Mouse (Mus musculus): ENCODE results near the gene Ucp3. TPM values are rescaled to one million over a fixed set of nuclear protein-coding genes. Genes with fewer than 3 reads are reported as not detected.

Ucp3 gene
- total RNA-seq, 2 experiments from 2014 or later = 1.9 to 2.8 TPM

DNA sequence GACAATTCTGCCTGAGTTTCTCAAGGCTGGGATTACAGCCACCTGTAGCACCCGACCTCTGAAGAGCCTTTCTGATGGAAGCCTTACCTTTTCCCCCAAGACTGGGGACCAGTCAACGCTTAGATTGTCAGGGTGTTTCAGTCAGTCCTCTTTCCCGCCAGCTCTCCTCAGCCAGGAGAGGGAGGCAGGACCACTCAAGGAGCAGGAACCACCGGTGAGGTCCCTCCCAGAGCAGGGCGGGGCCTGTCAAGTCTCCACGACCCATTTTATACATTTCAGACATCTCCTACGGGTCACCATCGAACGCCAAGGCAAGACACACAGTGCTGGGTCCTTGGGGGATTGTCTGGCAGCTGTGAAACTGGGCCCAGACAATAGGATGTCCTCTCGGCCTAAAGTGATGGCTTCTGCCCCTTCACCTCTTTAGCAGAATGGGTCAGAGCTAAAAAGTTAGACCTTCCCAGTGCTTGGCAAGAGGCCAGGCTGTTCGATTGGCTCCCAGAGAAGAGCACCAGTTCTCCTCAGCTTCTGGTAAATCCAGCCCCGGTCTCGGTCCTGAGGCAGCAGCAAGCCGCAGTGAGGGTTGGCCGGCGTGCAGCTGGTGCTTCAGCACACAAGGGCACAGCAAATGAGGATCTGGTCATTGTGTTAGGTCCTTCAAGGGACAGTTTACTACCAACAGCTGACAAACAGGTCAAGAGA is 27.6 kb downstream of the Ucp3 start:
- DNase-seq (ENCODE audit: low spot score in 2 of 2) = no peak

DNA sequence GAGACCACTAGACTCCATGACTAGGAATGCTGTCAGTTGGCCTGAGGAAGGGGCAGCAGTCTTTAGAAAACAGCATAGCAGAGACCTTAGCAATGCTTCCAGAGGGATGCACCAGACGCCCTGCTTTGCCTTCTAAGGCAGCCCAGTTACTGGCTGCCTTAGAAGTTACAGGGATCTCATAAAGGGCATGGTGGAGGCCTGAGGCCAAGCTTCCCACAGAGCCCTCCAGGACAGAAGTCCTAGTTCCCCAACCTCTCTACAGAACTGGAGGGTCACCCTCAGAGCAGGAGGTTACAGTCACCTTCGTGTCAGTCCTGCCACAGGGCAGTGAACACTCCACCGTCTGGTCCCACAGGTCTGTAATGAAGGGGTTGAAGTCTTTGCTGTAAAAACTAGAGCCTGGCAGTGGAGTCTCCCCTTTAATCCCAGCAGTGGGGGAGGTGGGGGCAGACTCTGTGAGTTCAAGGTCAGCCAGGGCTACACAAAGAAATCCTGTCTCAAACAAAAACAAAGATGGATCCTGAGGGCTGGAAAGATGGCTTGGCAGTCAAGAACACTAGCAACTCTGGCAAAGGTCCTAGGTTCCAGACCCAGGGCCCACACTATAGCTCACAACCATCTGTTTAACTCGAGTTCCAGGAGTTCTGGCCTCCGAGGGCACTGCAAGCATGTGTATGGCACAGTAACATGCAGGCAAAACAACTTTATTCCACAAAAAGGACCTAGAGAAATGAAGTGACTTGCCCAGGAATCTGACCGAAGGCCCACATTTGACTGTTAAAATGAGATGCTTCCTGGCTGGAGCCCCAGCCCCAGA is 28.4 kb downstream of the Ucp3 start:
- DNase-seq (ENCODE audit: low spot score in 2 of 2) = no peak

GRCm38 (mm10) chr7:100501844-100502373 is 29.1 kb downstream of the Ucp3 start:
- DNase-seq (ENCODE audit: low spot score in 2 of 2) = no peak

- no peak for DNase-seq (ENCODE audit: low spot score in 2 of 2)
These were observed 29.7 kb downstream of the Ucp3 start for GRCm38 (mm10) chr7:100502374-100502922.

- no peak for DNase-seq (ENCODE audit: low spot score in 2 of 2)
These were observed 30.3 kb downstream of the Ucp3 start for GRCm38 (mm10) chr7:100503076-100503475.

DNA sequence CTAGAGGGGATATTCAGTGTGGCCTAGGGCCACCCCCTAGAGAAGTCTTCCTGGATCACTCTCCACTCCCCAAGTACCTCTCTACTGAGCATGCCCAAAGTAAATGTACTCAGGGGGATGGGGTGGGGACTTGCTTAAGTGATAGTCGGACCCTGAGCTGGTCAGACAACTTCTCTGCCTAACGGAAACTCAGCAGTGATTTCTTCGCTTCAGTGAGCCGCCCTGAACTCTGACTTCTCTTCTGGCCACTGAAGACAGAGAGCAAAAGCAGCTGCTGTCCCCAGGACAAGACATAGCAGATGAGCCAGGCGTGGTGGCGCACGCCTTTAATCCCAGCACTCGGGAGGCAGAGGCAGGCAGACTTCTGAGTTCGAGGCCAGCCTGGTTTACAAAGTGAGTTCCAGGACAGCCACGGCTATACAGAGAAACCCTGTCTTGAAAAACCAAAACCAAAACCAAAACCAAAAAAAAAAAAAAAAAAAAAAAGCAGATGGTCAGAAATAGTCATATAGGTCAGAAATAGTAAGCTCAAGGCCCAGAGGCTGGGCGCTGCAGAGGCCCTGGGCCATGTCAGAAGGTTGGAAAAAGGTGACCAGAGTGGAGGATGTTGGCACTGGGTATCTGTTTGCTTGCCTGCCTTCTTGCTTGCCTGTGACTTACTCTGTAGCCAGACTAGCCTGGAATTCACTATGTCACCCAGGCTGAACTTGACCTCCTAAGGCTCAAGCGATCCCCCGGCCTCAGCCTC is 32.1 kb downstream of the Ucp3 start:
- no peak for DNase-seq (ENCODE audit: low spot score in 2 of 2)

- DNase-seq (ENCODE audit: low spot score in 2 of 2) = no peak
These were observed 33.7 kb downstream of the Ucp3 start for GRCm38 (mm10) chr7:100506494-100506893.

GRCm38 (mm10) chr7:100508670-100509069 is 35.9 kb downstream of the Ucp3 start:
- DNase-seq (ENCODE audit: low spot score in 2 of 2) = no peak

DNA sequence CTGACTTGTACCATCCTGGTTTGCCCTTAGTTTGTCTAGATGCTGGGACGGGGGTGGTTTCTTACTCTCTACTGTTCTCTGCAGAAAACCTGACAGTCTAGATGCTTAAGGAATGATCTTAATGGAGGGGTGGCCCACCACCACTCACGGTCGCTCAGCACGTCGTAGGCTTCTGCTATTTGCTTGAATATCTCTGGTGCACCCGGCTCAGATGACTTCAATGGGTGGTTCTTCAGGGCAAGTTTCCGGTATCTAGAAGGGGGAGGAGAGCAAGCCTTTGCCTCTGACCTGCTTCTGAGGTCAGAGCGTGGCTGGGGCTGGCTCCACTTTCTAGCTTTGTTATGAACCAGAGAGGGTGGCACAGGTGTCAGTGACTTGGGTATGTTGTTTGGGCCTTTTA is 38.8 kb downstream of the Ucp3 start:
- DNase-seq (ENCODE audit: low spot score in 2 of 2) = no peak

- DNase-seq (ENCODE audit: low spot score in 2 of 2) = peak in 1 of 2 experiments; percentile 44
These were observed 41.8 kb downstream of the Ucp3 start, which contains the start of gene Dnajb13 for GRCm38 (mm10) chr7:100514573-100514972. Gene Dnajb13 (minus strand): TSS chr7:100514960.

DNA sequence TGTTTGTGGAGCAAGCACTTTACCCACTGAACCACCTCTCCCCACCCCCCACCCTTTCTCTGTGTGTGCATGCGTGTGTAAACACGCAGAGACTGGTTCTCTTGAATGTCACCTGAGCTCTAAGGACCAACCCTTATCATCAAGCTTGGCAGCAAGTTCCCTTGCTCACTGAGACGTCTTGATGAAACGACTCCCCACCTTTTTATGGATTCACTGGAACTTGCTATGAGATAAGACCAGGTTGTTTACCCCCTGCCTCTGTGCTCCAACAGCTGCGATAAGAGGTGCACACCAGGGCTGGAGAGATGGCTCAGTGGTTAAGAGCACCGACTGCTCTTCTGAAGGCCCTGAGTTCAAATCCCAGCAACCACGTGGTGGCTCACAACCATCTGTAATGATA is 47.4 kb downstream of the Ucp3 start:
- DNase-seq (ENCODE audit: low spot score in 2 of 2) = no peak

GRCm38 (mm10) chr7:100520663-100521285 is 48.0 kb downstream of the Ucp3 start:
- peak; percentile 73 to 83 for DNase-seq (ENCODE audit: low spot score in 2 of 2)

- no peak for DNase-seq (ENCODE audit: low spot score in 2 of 2)
These were observed 49.4 kb downstream of the Ucp3 start for GRCm38 (mm10) chr7:100522222-100522621.

DNA sequence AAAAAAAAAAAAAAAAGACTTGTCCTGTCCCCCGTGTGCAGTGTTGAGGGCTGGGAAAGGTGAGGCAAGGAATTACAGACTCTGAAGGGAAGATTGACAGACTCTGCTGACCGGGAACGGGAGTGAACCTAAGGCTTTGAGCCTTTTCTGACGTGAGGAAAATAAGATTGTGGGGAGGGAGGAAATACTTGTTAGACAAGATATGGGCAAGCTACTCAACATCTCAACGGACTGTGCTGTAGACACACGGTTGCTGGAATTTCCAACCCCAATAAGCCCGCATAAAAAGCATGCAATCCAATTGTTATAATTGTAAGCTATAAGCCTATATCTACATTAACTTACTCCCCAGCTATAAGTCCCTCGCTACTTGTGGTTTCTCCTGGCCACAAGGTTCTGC is 51.9 kb downstream of the Ucp3 start:
- no peak for DNase-seq (ENCODE audit: low spot score in 2 of 2)

- no peak for DNase-seq (ENCODE audit: low spot score in 2 of 2)
These were observed 58.0 kb downstream of the Ucp3 start for GRCm38 (mm10) chr7:100530766-100531165.

GRCm38 (mm10) chr7:100533503-100533902 is 60.7 kb downstream of the Ucp3 start:
- no peak for DNase-seq (ENCODE audit: low spot score in 2 of 2)

DNA sequence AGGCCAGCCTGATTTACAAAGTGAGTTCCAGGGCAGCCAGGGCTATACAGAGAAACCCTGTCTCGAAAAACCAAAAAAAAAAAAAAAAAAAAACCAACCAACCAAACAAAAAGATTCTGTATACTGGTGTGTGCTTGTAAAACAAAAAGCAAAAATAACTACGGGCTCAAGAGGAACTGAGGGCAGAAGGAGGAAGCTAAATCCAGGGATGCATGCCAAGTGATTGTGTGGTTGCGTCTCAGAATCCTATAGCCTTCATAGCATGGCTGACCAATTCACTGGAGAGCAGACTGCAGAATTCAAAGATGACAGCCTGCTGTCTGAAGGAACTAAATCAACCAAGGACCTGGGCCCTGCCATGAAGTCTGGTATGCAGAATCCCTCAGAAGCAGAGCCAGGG is 61.4 kb downstream of the Ucp3 start:
- no peak for DNase-seq (ENCODE audit: low spot score in 2 of 2)

DNA sequence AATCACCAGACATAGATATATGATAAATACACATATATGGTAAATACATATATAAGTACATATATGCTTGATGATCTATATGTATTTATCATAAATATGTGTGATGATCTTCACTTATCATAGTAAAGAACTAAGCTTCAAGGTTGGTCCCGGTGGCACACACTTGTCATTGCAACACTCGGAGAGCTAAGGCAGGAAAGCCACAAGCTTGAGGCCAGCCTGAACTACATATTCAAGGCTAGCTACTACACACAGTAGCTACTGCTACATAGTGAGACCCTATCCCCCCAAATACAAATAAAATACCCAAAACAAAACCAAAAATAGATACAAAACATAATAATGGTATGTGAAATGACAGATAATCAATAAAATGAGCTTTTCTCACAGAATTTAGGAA is 63.0 kb downstream of the Ucp3 start:
- DNase-seq (ENCODE audit: low spot score in 2 of 2) = no peak

Data from layer of hippocampus, adult 18-20 months (tissue).